Mouse (Mus musculus): Measurements from ENCODE around the gene Myh2. TPM values are rescaled to one million over a fixed set of nuclear protein-coding genes. Genes with fewer than 3 reads are reported as not detected.

Myh2 gene
- polyA plus RNA-seq, 1 experiment from 2014 or later, result not detected

DNA sequence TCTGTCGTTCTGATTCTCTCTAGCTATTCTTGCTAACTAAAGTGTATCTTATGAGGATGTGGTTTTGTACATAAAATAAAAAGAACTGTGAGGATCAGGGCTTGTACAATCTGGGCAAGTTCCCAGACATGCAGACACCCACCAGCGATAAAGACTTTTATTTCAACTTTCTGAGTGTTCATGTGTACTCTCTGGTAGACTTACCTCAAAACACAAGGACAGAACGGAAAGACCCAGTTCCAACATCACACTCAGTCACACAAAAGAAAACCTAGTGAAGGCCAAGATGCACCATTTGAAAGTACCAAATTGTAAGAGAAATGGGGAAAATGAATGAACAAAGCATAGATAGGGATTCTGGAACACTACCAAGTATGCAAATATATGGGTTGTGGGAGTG is 57.9 kb downstream of the Myh2 start:
- no peaks in the 10 kb centered on the region for H3K9me3 ChIP-seq (replicated peaks)
- H3K27me3 ChIP-seq, result no peaks in the 10 kb centered on the region
- 94% methylated on average over 3 of the region's 3 CpGs for WGBS
- no peak overlapping the region for H3K4me3 ChIP-seq
- ATAC-seq (ENCODE audit: low FRiP score), result no peak
- H3K9ac ChIP-seq, result no peak overlapping the region
- no peaks in the 10 kb centered on the region for H3K4me1 ChIP-seq
- no peak overlapping the region for H3K27ac ChIP-seq
- no peak overlapping the region for H3K4me2 ChIP-seq (replicated peaks)
- no peaks in the 10 kb centered on the region for H3K36me3 ChIP-seq

GRCm38 (mm10) chr11:67229166-67229565 is 58.3 kb downstream of the Myh2 start:
- Histone ChIP-seq H3K4me2 (replicated peaks) (no peak overlapping the region), H3K27me3 (no peaks in the 10 kb centered on the region), H3K4me3 (no peak overlapping the region), H3K36me3 (no peaks in the 10 kb centered on the region), H3K9me3 (replicated peaks) (no peaks in the 10 kb centered on the region), H3K27ac (no peak overlapping the region), H3K4me1 (no peaks in the 10 kb centered on the region), H3K9ac (no peak overlapping the region)
- 90% methylated on average over 5 of the region's 5 CpGs for WGBS
- ATAC-seq (ENCODE audit: low FRiP score), result no peak

DNA sequence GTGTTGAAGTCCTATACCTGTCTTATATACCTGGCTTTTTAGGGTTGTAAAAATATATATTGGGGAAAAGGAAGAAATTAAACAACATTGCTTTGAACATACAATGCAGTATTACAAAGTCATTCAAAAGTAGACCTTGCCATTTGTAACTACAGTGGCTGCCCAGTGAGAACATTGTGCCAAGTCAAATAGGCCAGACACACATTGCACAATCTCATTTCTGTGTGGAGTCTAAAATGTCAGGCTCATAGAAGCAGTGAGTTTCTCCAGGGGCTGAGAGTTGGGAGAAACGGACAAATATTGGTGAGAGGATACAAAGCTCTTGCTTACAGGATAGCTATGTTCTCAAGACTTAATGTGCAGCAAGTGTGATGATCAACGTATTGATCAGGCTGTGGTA is 59.1 kb downstream of the Myh2 start:
- ATAC-seq (ENCODE audit: low FRiP score), result no peak
- WGBS, result 82% methylated on average over 2 of the region's 2 CpGs
- Histone ChIP-seq H3K36me3 (no peaks in the 10 kb centered on the region), H3K9me3 (replicated peaks) (no peaks in the 10 kb centered on the region), H3K4me3 (no peak overlapping the region), H3K27me3 (no peaks in the 10 kb centered on the region), H3K4me1 (no peaks in the 10 kb centered on the region), H3K4me2 (replicated peaks) (no peak overlapping the region), H3K27ac (no peak overlapping the region), H3K9ac (no peak overlapping the region)

GRCm38 (mm10) chr11:67235639-67236358 is 65.0 kb downstream of the Myh2 start:
- H3K36me3 ChIP-seq, result no peaks in the 10 kb centered on the region
- no peaks in the 10 kb centered on the region for H3K4me1 ChIP-seq
- ATAC-seq (ENCODE audit: low FRiP score), result no peak
- 63% methylated on average over 5 of the region's 5 CpGs for WGBS
- no peak overlapping the region for H3K27ac ChIP-seq
- no peaks in the 10 kb centered on the region for H3K27me3 ChIP-seq
- H3K4me3 ChIP-seq, result no peak overlapping the region
- no peak overlapping the region for H3K4me2 ChIP-seq (replicated peaks)
- no peaks in the 10 kb centered on the region for H3K9me3 ChIP-seq (replicated peaks)
- no peak overlapping the region for H3K9ac ChIP-seq

- H3K9me3 ChIP-seq (replicated peaks), result no peaks in the 10 kb centered on the region
- no peaks in the 10 kb centered on the region for H3K4me1 ChIP-seq
- no peak for ATAC-seq (ENCODE audit: low FRiP score)
- H3K27ac ChIP-seq, result no peak overlapping the region
- no peak overlapping the region for H3K4me2 ChIP-seq (replicated peaks)
- no peaks in the 10 kb centered on the region for H3K27me3 ChIP-seq
- 87% methylated on average over 9 of the region's 9 CpGs for WGBS
- H3K4me3 ChIP-seq, result no peak overlapping the region
- no peaks in the 10 kb centered on the region for H3K36me3 ChIP-seq
- H3K9ac ChIP-seq, result no peak overlapping the region
Measured at GRCm38 (mm10) chr11:67236799-67237198, 66.0 kb downstream of the Myh2 start.

DNA sequence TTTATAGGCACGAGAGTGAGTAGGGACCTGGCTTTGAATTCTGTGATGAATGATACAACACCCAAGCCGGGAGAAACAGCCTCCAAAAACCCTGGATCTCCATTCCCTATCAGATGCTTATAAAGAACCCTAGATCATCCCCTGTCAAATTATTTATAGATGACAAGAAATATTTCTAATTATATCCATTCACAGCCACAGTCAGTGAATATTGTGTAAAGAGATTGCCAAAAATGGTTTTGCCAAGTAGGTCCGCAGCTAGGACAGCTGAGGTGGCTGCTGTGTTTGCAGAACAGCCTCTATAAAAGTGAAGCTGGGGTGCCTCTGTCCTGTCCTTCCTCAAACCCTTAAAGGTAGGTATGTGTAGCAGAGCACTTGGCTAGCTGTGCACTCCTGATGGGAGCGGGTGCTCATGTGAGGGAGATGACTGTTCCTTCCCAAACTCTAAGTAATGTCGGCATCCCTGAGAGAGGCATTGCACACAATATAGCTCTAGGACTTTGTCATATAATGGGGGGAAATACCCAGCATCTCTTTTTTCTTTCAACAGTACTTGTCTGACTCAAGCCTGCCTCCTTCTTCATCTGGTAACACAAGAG is 66.8 kb downstream of the Myh2 start, which contains the start of gene Myh4:
Gene Myh4 (plus strand): TSS at position 549 of the 599 bp plus-strand sequence.
- Histone ChIP-seq H3K27ac (no peak within 1 kb of the TSS), H3K36me3 (no peaks in the 10 kb centered on the region), H3K4me3 (no peak within 1 kb of the TSS), H3K4me2 (replicated peaks) (no peak within 1 kb of the TSS), H3K27me3 (no peaks in the 10 kb centered on the region), H3K9ac (no peak within 1 kb of the TSS), H3K9me3 (replicated peaks) (no peaks in the 10 kb centered on the region), H3K4me1 (no peaks in the 10 kb centered on the region)
- 80% methylated on average over 5 of the region's 5 CpGs for WGBS
- ATAC-seq (ENCODE audit: low FRiP score), result no peak

DNA sequence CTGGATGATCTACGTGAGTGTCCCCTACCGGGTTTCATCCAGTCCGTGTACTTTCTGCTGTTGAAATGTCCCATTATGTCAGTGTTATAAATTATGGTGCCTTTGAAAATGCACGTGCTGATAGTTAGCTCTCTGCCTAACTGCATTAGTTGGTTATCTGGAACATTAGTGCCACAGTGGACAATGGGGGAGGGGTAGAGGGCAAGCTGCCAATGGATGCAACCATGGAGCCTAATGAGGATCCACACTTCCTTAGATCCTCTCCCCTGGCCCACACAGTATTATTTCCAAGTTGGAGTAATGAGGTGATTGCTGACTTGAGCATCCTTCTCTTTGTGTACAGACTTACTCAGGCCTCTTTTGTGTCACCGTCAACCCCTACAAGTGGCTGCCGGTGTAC is 70.2 kb downstream of the Myh2 start:
- Histone ChIP-seq H3K36me3 (no peaks in the 10 kb centered on the region), H3K9ac (no peak overlapping the region), H3K4me3 (no peak overlapping the region), H3K9me3 (replicated peaks) (no peaks in the 10 kb centered on the region), H3K4me2 (replicated peaks) (no peak overlapping the region), H3K27me3 (no peaks in the 10 kb centered on the region), H3K27ac (no peak overlapping the region), H3K4me1 (no peaks in the 10 kb centered on the region)
- no peak for ATAC-seq (ENCODE audit: low FRiP score)
- WGBS, result 82% methylated on average over 6 of the region's 6 CpGs

Other genes starting within 250 kb of the Myh2 start
- not detected in 2 replicates for gene Tmem238l, start 214.4 kb upstream of the Myh2 start, polyA plus RNA-seq (2016; fragmentation: Nextera tagmentation; extraction: Ambion mirVana)
- gene Tmem220, start 145.9 kb upstream of the Myh2 start, polyA plus RNA-seq (2016; fragmentation: Nextera tagmentation; extraction: Ambion mirVana), result 0.43 and 1.2 TPM in 2 replicates
- gene Adprm, start 118.4 kb upstream of the Myh2 start, polyA plus RNA-seq (2016; fragmentation: Nextera tagmentation; extraction: Ambion mirVana), result 37.8 and 39.6 TPM in 2 replicates
- gene Sco1, start 118.4 kb upstream of the Myh2 start, polyA plus RNA-seq (2016; fragmentation: Nextera tagmentation; extraction: Ambion mirVana), result 18.2 and 18.9 TPM in 2 replicates
- 4.3 and 26.2 TPM in 2 replicates for gene Myh3, start 92.7 kb upstream of the Myh2 start, polyA plus RNA-seq (2016; fragmentation: Nextera tagmentation; extraction: Ambion mirVana)
- gene Myh1, start 29.0 kb downstream of the Myh2 start, polyA plus RNA-seq (2016; fragmentation: Nextera tagmentation; extraction: Ambion mirVana), result 0.10 TPM in 1 of 2 replicates, not detected in the other
- gene Myh4, start 67.0 kb downstream of the Myh2 start, polyA plus RNA-seq (2016; fragmentation: Nextera tagmentation; extraction: Ambion mirVana), result 0.18 TPM in 1 of 2 replicates, not detected in the other
- 1.9 and 5.8 TPM in 2 replicates for gene Myh8, start 106.1 kb downstream of the Myh2 start, polyA plus RNA-seq (2016; fragmentation: Nextera tagmentation; extraction: Ambion mirVana)
- gene Myh13, start 150.6 kb downstream of the Myh2 start, polyA plus RNA-seq (2016; fragmentation: Nextera tagmentation; extraction: Ambion mirVana), result 0.04 and 0.07 TPM in 2 replicates

Measured in hindbrain, embryonic 12.5 days (tissue).